Comparison of ENCODE assay signal across 10 mouse cellular contexts in the genomic region with DNA sequence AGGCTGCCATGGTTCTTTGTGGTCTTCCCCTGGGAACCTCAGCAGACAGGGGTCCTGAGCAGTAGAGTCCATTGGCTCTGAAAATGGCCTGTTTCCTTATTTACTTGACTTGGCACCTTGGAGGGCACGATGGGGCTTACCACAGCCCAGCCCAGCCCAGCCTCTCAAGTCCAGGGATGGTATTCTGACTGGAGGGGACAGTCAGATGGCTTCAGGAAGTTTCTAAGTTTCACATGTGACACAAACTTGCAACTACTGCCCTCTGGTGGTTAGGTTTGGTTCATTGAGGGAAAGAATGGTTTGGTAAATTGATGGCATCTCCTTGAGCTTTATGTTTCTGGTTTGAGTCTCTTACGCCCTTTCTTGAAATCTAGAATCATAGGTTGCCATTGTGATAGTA. TPM values are rescaled to one million over a fixed set of nuclear protein-coding genes. Genes with fewer than 3 reads are reported as not detected.
DNase-seq lines count a peak whose midpoint lies in the region; ATAC-seq lines count a peak whose summit lies in the region.
"Had no signal": no experiment of that assay in that cellular context is flagged by ENCODE, and none has a peak within 500 bp of the region (broad histone marks: within the 10 kb centered on the region; RNA-seq: fewer than 3 reads in every experiment).

No protein-coding gene starts in this region.

- no peaks in the 10 kb centered on the region for H3K27me3 ChIP-seq in forebrain, embryonic 11.5 days (ENCODE audit: control insufficient read depth, insufficient read depth, low read length)
- H3K27me3 ChIP-seq in forebrain, embryonic 12.5 days, result no peaks in the 10 kb centered on the region
- H3K27me3 ChIP-seq in embryonic facial prominence, embryonic 10.5 days (replicated peaks; ENCODE audit: low read depth, poor library complexity, severe bottlenecking), result no peaks in the 10 kb centered on the region
- H3K27me3 ChIP-seq: megakaryocyte, embryonic 14.5 days had no signal

- WGBS in forebrain, embryonic 11.5 days, result 56% methylated on average over 2 of the region's 2 CpGs
- 41% methylated on average over 2 of the region's 2 CpGs for WGBS in forebrain, embryonic 12.5 days
- WGBS in embryonic facial prominence, embryonic 10.5 days, result 50% methylated on average over 2 of the region's 2 CpGs

- no peak overlapping the region for H3K9ac ChIP-seq in forebrain, embryonic 11.5 days (ENCODE audit: low read length)
- no peak overlapping the region for H3K9ac ChIP-seq in forebrain, embryonic 12.5 days
- H3K9ac ChIP-seq: heart, embryonic 13.5 days had no signal

- DNase-seq in forebrain, embryonic 11.5 days (ENCODE audit: low spot score), result peak; percentile 55
- peak; percentile 67 for DNase-seq in testis, postnatal 10 days (ENCODE audit: low spot score)
- DNase-seq in testis, postnatal 14 days (ENCODE audit: low spot score), result no peak
- peak; percentile 48 for DNase-seq in embryonic facial prominence, embryonic 10.5 days (ENCODE audit: low spot score)
- DNase-seq in kidney, postnatal 4 days, result peak; percentile 50 to 62
- peak; percentile 74 for DNase-seq in lung, postnatal 14 days

- no peaks in the 10 kb centered on the region for H3K4me1 ChIP-seq in forebrain, embryonic 11.5 days (replicated peaks; ENCODE audit: control insufficient read depth, insufficient read depth, low read length)
- no peaks in the 10 kb centered on the region for H3K4me1 ChIP-seq in forebrain, embryonic 12.5 days
- H3K4me1 ChIP-seq in embryonic facial prominence, embryonic 10.5 days, result no peaks in the 10 kb centered on the region
- H3K4me1 ChIP-seq: megakaryocyte, embryonic 14.5 days had no signal

- H3K27ac ChIP-seq in forebrain, embryonic 11.5 days (ENCODE audit: low read depth, low read length), result no peak overlapping the region
- no peak overlapping the region for H3K27ac ChIP-seq in forebrain, embryonic 12.5 days
- H3K27ac ChIP-seq in embryonic facial prominence, embryonic 10.5 days (replicated peaks), result no peak overlapping the region
- H3K27ac ChIP-seq: heart, embryonic 13.5 days had no signal

- no peaks in the 10 kb centered on the region for H3K9me3 ChIP-seq in forebrain, embryonic 11.5 days (ENCODE audit: control insufficient read depth, low read length)
- no peaks in the 10 kb centered on the region for H3K9me3 ChIP-seq in forebrain, embryonic 12.5 days
- H3K9me3 ChIP-seq in embryonic facial prominence, embryonic 10.5 days, result no peaks in the 10 kb centered on the region
- H3K9me3 ChIP-seq: heart, embryonic 13.5 days had no signal

- no peaks in the 10 kb centered on the region for H3K36me3 ChIP-seq in forebrain, embryonic 11.5 days (ENCODE audit: control insufficient read depth, insufficient read depth, low read length)
- H3K36me3 ChIP-seq in forebrain, embryonic 12.5 days (replicated peaks), result no peaks in the 10 kb centered on the region
- no peaks in the 10 kb centered on the region for H3K36me3 ChIP-seq in embryonic facial prominence, embryonic 10.5 days (replicated peaks)
- H3K36me3 ChIP-seq: heart, embryonic 13.5 days had no signal

- no peak for ATAC-seq in forebrain, embryonic 11.5 days (replicated peaks; ENCODE audit: low FRiP score)
- ATAC-seq in forebrain, embryonic 12.5 days (ENCODE audit: low FRiP score), result no peak
- no peak for ATAC-seq in erythroid progenitor cell, adult 5-6 weeks (replicated peaks; ENCODE audit: low FRiP score, poor library complexity, severe bottlenecking)

- no peak overlapping the region for H3K4me3 ChIP-seq in forebrain, embryonic 11.5 days (ENCODE audit: low read depth, low read length)
- no peak overlapping the region for H3K4me3 ChIP-seq in forebrain, embryonic 12.5 days (replicated peaks)
- no peak overlapping the region for H3K4me3 ChIP-seq in embryonic facial prominence, embryonic 10.5 days
- H3K4me3 ChIP-seq: heart, embryonic 13.5 days; megakaryocyte, embryonic 14.5 days had no signal

- H3K4me2 ChIP-seq in forebrain, embryonic 11.5 days (ENCODE audit: low read depth, low read length, severe bottlenecking), result no peak overlapping the region
- H3K4me2 ChIP-seq in forebrain, embryonic 12.5 days, result no peak overlapping the region
- H3K4me2 ChIP-seq: heart, embryonic 13.5 days had no signal

RNA-seq across cellular contexts. Expression of gene Slc6a2, which starts 38.7 kb away (rescaled TPM):
- not detected in 2 replicates for polyA plus RNA-seq in forebrain, embryonic 11.5 days (2014; fragmentation: Nextera tagmentation; extraction: Ambion mirVana)
- polyA plus RNA-seq in forebrain, embryonic 12.5 days (2016; fragmentation: Nextera tagmentation; extraction: Ambion mirVana), result 0.03 TPM in 1 of 2 replicates, not detected in the other
- 0.02 and 0.11 TPM in 2 replicates for polyA plus RNA-seq in embryonic facial prominence, embryonic 10.5 days (2016; fragmentation: Nextera tagmentation; extraction: Ambion mirVana)
- total RNA-seq in erythroid progenitor cell, adult 5-6 weeks (2015; ENCODE audit: low replicate concordance), result not detected in 2 replicates
- not detected in 2 replicates for total RNA-seq in erythroid progenitor cell, adult 5-6 weeks (2017; ENCODE audit: low replicate concordance)

RNA-seq across cellular contexts. Expression of gene Ces1a, which starts 49.4 kb away (rescaled TPM):
- polyA plus RNA-seq in forebrain, embryonic 11.5 days (2014; fragmentation: Nextera tagmentation; extraction: Ambion mirVana), result not detected in 2 replicates
- not detected in 2 replicates for polyA plus RNA-seq in forebrain, embryonic 12.5 days (2016; fragmentation: Nextera tagmentation; extraction: Ambion mirVana)
- polyA plus RNA-seq in embryonic facial prominence, embryonic 10.5 days (2016; fragmentation: Nextera tagmentation; extraction: Ambion mirVana), result not detected in 2 replicates
- not detected in 2 replicates for total RNA-seq in erythroid progenitor cell, adult 5-6 weeks (2015; ENCODE audit: low replicate concordance)
- total RNA-seq in erythroid progenitor cell, adult 5-6 weeks (2017; ENCODE audit: low replicate concordance), result not detected in 2 replicates
- polyA plus RNA-seq: heart, embryonic 13.5 days had no signal
